Mouse (Mus musculus) hindbrain, embryonic 14.5 days (tissue): ENCODE measurements around the gene Abcg1. TPM values are rescaled to one million over a fixed set of nuclear protein-coding genes. Genes with fewer than 3 reads are reported as not detected.

Experiments used
- ATAC-seq: fragments of 200-750 bp; cut with Nextera tagmentation; 2 replicates; pipeline ENCODE4 v1.8.0; 2017; ENCODE audit warnings: moderate number of reproducible peaks, mild to moderate bottlenecking, moderate TSS enrichment, moderate library complexity; ENCODE audit not compliant: low FRiP score
- DNase-seq: peaks from one replicate; pipeline ENCODE4 v3.0.0-alpha.2; 2015; ENCODE audit warnings: low spot score
- H3K27ac ChIP-seq: fragments of 300-500 bp; sonication (generic); 2 replicates; pipeline ENCODE4 v1.5.1; 2014; ENCODE audit warnings: mild to moderate bottlenecking, moderate library complexity
- H3K27me3 ChIP-seq: fragments of 300-500 bp; sonication (generic); 2 replicates; pipeline ENCODE4 v1.6.1; 2014; ENCODE audit warnings: mild to moderate bottlenecking, low read length, mixed read lengths; ENCODE audit not compliant: control insufficient read depth, insufficient read depth
- H3K36me3 ChIP-seq: fragments of 300-500 bp; sonication (generic); replicated peaks from 2 replicates; pipeline ENCODE4 v1.6.1; 2014; ENCODE audit not compliant: control insufficient read depth, insufficient read depth
- H3K4me1 ChIP-seq: fragments of 300-500 bp; sonication (generic); replicated peaks from 2 replicates; pipeline ENCODE4 v1.6.1; 2014; ENCODE audit warnings: antibody characterized with exemption, low read length, mixed read lengths; ENCODE audit not compliant: control insufficient read depth, insufficient read depth
- H3K4me2 ChIP-seq: fragments of 300-500 bp; sonication (generic); replicated peaks from 2 replicates; pipeline ENCODE4 v1.6.1; 2014; ENCODE audit warnings: mild to moderate bottlenecking, moderate library complexity
- H3K4me3 ChIP-seq: fragments of 300-500 bp; sonication (generic); replicated peaks from 2 replicates; pipeline ENCODE4 v1.5.1; 2014; ENCODE audit warnings: mild to moderate bottlenecking, low read length
- H3K9ac ChIP-seq: fragments of 300-500 bp; sonication (generic); 2 replicates; pipeline ENCODE4 v1.6.1; 2014
- H3K9me3 ChIP-seq: fragments of 300-500 bp; sonication (generic); 2 replicates; pipeline ENCODE4 v1.6.1; 2016; ENCODE audit warnings: low read length; ENCODE audit not compliant: control insufficient read depth
- WGBS: fragments of 180-500 bp; shearing (Covaris S2); extraction: QIAGEN DNeasy Blood & Tissue Kit; methylation state at CpG from one replicate; pipeline ENCODE4 v1.1.7; 2014; 5-methylcytosine and 5-hydroxymethylcytosine counted together
- polyA plus RNA-seq: library from polyadenylated mRNA; unstranded; fragments of >200 nt; fragmentation: Nextera tagmentation; extraction: Ambion mirVana; gene quantifications from 2 replicates; pipeline ENCODE4 v1.2.1, GENCODE M21; 2014

The Abcg1 gene
- polyA plus RNA-seq, 1 experiment from 2014 or later: 21.1 TPM

DNA sequence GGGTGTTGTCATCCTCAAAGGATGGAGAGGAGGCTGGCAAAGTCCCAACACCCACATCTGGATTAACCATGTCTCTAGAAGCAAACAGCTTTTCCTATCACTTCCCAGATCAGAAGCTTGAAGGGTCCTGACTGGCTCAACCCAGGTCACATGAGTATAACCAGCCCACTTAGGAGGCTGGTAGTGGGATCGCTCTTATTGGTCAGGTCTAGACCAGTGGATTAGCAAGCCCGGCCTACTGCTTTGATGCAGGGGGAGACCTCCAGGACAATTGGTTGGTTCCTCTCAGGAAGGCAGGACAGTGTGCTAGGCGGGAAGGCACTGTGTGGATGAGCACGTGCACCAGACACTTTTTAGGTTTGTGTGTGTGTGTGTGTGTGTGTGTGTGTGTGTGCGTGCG is 30.5 kb upstream of the Abcg1 start:
- no peak for DNase-seq
- Histone ChIP-seq H3K27ac (no peak overlapping the region), H3K36me3 (no peaks in the 10 kb centered on the region), H3K9me3 (peaks cover 6% of the 10 kb centered on the region; the same call in 1 of the 2 replicates), H3K4me1 (no peaks in the 10 kb centered on the region), H3K4me3 (no peak overlapping the region), H3K27me3 (no peaks in the 10 kb centered on the region), H3K9ac (no peak overlapping the region), H3K4me2 (no peak overlapping the region)
- WGBS: 82% methylated on average over 6 of the region's 6 CpGs
- ATAC-seq: no peak

DNA sequence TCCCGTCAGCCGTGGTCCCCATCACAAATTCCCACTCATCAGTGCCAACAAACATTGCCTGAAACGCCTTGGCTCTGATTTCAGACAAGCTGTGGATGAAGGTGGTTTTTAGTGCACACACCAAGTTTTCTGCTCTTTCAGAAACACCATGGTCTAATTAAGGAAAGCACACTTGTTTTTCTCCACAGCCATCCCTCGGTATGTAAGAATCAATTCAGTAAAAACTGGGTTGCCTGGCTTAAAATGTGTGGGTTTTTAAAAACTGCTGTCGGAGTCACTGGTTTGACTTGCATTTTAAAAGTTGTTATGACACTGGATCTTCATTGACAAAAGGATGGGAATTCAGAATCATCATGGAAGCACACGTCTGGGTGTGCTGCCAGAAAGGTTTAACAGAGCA is 29.8 kb upstream of the Abcg1 start:
- H3K4me1 ChIP-seq: no peaks in the 10 kb centered on the region
- DNase-seq: no peak
- H3K9me3 ChIP-seq: peaks cover 10% of the 10 kb centered on the region; the same call in 1 of the 2 replicates
- no peak overlapping the region for H3K4me3 ChIP-seq
- no peaks in the 10 kb centered on the region for H3K27me3 ChIP-seq
- H3K27ac ChIP-seq: no peak overlapping the region
- ATAC-seq: no peak
- no peaks in the 10 kb centered on the region for H3K36me3 ChIP-seq
- WGBS: 94% methylated on average over 6 of the region's 6 CpGs
- H3K4me2 ChIP-seq: no peak overlapping the region
- no peak overlapping the region for H3K9ac ChIP-seq

DNA sequence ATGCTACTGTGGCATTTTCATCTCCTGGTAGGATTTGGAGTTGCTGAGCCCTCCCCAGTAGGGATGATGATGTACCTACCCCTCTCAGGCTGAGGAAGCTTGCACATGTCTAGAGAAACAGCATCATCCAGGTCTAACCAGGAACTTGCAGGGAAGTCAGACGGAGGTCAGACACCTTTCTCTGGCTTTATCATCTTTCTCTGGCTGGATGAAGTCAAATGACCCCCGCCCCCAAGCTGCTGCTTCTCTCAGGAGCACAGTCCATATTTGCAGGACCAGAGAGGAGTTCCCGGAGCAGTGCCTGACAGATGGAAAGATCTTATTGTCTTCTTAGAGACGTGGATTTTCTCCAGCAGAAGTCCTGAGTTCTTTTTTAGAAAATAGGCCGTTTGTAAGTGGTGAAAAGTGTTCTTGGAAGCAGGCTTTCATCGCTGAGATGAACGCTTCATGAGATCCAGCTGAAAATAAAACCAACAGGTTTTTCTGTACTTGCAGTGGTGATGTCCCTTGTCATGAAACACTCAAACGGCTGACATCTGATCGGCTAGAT is 28.6 kb upstream of the Abcg1 start:
- DNase-seq: no peak
- no peak overlapping the region for H3K4me2 ChIP-seq

DNA sequence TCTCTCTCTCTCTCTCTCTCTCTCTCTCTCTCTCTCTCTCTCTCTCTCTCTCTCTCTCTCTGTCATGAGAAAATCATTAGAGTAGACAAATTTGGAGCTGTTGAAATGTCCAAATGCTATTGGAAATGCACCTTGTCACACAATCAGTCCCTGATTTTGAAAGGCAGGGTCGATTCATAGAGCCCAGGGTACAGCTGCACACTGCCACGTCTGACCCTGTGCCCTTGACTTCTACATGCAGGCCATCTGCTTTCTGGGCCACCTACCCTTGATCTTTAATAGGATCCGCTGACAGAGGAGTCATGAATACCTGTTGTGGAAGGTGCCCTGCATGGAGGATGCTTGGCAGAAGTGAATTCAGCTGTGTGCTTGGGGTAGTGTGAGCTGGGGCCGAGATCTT is 28.1 kb upstream of the Abcg1 start:
- Histone ChIP-seq H3K4me3 (no peak overlapping the region), H3K27me3 (no peaks in the 10 kb centered on the region), H3K36me3 (no peaks in the 10 kb centered on the region), H3K4me2 (no peak overlapping the region), H3K4me1 (0 out of 2 replicates have a peak, but pooled peaks cover 5% of the 10 kb centered on the region), H3K9ac (no peak overlapping the region), H3K9me3 (peaks cover 10% of the 10 kb centered on the region; the same call in 1 of the 2 replicates), H3K27ac (no peak overlapping the region)
- WGBS: 87% methylated on average over 4 of the region's 4 CpGs
- DNase-seq (no peak), ATAC-seq (no peak)

More for the DNA sequence above, 28.6 kb upstream of the Abcg1 start:
- no peak overlapping the region for H3K9ac ChIP-seq
- H3K36me3 ChIP-seq: no peaks in the 10 kb centered on the region
- ATAC-seq: no peak
- peaks cover 10% of the 10 kb centered on the region; the same call in 1 of the 2 replicates for H3K9me3 ChIP-seq
- WGBS: 86% methylated on average over 9 of the region's 9 CpGs
- H3K27me3 ChIP-seq: no peaks in the 10 kb centered on the region
- no peak overlapping the region for H3K4me3 ChIP-seq
- 0 out of 2 replicates have a peak, but pooled peaks cover 1% of the 10 kb centered on the region for H3K4me1 ChIP-seq
- no peak overlapping the region for H3K27ac ChIP-seq

DNA sequence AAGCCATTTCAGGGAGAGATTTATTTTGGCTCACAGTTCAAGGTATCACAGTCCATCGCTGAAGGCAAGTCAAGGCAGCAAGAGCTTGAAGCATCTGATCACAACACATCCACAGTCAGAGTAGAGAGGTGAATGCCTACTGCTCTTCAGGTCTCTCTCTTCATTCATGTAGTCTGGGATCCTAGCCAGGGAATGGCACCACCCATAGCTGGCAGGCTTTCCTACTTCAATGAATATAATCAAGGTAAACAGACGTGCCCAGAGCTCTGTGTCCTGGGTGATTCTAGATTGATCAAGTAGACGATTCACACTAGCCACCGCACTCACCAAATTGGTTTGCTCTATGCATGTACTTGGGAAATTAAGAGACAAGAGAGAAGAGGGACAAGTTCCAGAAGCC is 25.1 kb upstream of the Abcg1 start:
- Histone ChIP-seq H3K9ac (no peak overlapping the region), H3K4me2 (no peak overlapping the region)

DNA sequence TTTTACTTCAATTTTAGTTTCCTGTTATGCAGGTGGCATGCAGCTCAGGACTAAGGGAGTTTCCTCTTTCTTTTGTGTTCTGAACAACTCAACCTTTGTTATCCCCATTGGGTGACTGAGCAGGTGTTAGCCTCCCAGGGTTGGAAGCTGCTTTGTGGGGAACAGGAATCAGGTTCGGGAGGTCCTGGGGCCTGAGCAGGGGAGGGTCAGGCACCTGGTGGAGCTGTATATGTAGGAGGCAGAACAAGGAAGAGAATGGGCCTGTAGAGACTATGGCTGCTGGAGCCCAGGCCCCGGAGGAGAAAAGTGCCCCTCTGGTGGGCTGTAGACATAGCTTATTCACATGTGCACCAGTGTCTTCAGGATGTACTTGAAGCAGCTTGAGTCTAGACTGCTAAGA is 24.2 kb upstream of the Abcg1 start:
- ATAC-seq: no peak
- Histone ChIP-seq H3K4me3 (no peak overlapping the region), H3K9me3 (peaks cover 10% of the 10 kb centered on the region; the same call in 1 of the 2 replicates), H3K27ac (peak overlapping the region; percentile 1; the same call in 1 of the 2 replicates), H3K27me3 (no peaks in the 10 kb centered on the region), H3K4me2 (no peak overlapping the region), H3K4me1 (0 out of 2 replicates have a peak, but pooled peaks cover 8% of the 10 kb centered on the region), H3K9ac (no peak overlapping the region), H3K36me3 (no peaks in the 10 kb centered on the region)
- no peak for DNase-seq
- WGBS: 72% methylated on average over 2 of the region's 2 CpGs

More for the DNA sequence above, 25.1 kb upstream of the Abcg1 start:
- H3K4me1 ChIP-seq: 0 out of 2 replicates have a peak, but pooled peaks cover 8% of the 10 kb centered on the region
- no peaks in the 10 kb centered on the region for H3K36me3 ChIP-seq
- no peak for DNase-seq
- no peak for ATAC-seq
- peaks cover 10% of the 10 kb centered on the region; the same call in 1 of the 2 replicates for H3K9me3 ChIP-seq
- WGBS: 85% methylated on average over 4 of the region's 4 CpGs
- H3K27me3 ChIP-seq: no peaks in the 10 kb centered on the region
- no peak overlapping the region for H3K4me3 ChIP-seq
- H3K27ac ChIP-seq: no peak overlapping the region

DNA sequence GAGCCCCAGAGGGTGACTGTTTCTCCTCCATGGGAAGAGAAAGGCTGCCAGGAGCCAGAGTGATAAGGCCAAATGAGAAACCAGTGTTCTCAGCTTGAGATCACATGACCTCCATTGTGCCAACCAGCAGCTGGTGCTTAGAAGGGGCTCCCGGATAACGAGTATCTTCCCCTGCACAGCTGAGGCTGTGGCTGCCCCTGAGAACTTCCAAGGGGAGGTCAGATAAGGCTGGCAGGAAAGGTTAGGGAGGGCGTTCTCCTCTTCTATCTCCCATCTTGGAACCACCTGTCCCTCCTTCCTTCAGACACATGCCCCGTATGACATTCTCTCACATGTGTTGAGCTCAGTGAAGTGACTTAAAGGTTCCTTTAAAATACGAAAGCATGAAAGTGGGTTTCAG is 23.3 kb upstream of the Abcg1 start:
- Histone ChIP-seq H3K9ac (no peak overlapping the region), H3K4me2 (no peak overlapping the region), H3K27ac (peak overlapping the region; percentile 1; the same call in 1 of the 2 replicates), H3K4me1 (0 out of 2 replicates have a peak, but pooled peaks cover 8% of the 10 kb centered on the region), H3K4me3 (no peak overlapping the region), H3K27me3 (no peaks in the 10 kb centered on the region), H3K9me3 (peaks cover 10% of the 10 kb centered on the region; the same call in 1 of the 2 replicates), H3K36me3 (no peaks in the 10 kb centered on the region)
- WGBS: 45% methylated on average over 5 of the region's 5 CpGs
- ATAC-seq (no peak; the same call in 1 of the 2 replicates), DNase-seq (no peak)

DNA sequence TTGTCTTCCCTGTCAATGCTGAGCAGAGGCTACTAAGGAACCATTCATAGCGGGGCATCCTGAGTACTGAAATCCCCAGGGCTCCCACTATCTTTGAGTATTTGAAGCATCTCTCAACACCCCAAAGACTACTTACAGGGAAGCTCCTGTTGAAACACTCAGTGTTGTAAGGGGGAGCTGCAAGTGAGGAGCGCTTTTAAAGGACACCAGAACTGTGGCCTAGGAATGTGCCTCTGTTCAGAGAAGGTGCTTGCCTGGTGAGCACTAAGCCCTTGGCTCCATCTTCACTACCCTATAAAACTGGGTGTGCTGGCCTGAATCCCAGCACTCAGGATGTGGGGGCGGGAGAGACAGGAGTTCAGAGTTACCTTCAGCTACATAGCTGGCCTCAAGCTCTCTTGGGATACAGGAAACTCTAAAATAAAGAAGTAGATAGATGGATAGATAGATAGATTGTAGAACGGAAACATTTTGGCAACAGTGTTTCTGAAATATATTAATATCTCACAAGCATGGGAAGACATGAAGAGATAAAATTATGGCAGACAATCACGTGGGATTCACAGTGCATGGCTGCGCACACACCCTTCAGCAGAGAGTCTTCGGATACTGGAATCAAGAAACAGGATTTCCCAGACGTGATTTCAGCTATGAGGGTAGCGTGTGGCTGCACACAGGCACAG is 22.7 kb upstream of the Abcg1 start:
- H3K27me3 ChIP-seq: no peaks in the 10 kb centered on the region
- ATAC-seq (no peak), DNase-seq (no peak)
- no peak overlapping the region for H3K4me3 ChIP-seq
- no peak overlapping the region for H3K4me2 ChIP-seq
- 0 out of 2 replicates have a peak, but pooled peaks cover 8% of the 10 kb centered on the region for H3K4me1 ChIP-seq
- no peak overlapping the region for H3K9ac ChIP-seq
- no peaks in the 10 kb centered on the region for H3K36me3 ChIP-seq
- H3K9me3 ChIP-seq: peaks cover 10% of the 10 kb centered on the region; the same call in 1 of the 2 replicates
- WGBS: 90% methylated on average over 9 of the region's 9 CpGs
- no peak overlapping the region for H3K27ac ChIP-seq

DNA sequence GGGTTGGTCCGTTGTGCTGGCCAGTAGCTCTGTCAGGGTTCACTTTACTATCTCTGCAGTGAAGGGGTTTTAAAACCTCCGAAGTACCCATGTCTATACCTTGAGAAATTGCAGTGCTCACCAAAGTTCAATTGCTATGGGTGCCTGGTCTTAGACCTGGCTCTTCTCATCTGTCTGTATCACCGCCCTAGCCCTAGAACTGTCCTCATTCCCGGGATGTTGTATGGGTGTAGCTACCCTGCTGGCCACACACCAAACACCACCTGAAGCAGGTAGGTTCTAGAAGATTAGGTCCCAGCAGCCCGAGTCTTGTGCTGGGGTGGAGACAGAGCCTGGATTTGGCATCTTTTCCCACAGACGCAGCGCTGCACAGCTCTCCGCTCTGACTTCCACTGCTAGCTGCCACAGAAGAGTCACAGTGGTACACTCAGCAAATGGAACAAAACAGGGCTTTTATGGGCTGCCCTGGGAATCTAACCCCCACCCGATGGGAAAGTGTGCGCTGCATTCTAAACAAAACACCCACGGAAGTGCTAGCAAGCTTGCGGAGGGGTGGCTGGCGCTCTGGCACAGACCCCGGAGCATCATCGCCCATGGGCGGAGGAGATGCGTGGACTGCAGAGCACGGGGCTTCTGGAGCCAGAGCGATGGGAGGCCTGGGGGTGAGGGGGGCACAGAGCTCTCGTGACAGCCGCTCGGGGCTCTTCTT is 21.2 kb upstream of the Abcg1 start:
- H3K9me3 ChIP-seq: peaks cover 10% of the 10 kb centered on the region; the same call in 1 of the 2 replicates
- no peak overlapping the region for H3K27ac ChIP-seq
- ATAC-seq: peak; percentile 53; the same call in 1 of the 2 replicates
- no peaks in the 10 kb centered on the region for H3K36me3 ChIP-seq
- H3K27me3 ChIP-seq: no peaks in the 10 kb centered on the region
- 67% methylated on average over 22 of the region's 22 CpGs for whole genome bisulfite sequencing
- H3K4me2 ChIP-seq: no peak overlapping the region
- no peak overlapping the region for H3K9ac ChIP-seq
- 0 out of 2 replicates have a peak, but pooled peaks cover 8% of the 10 kb centered on the region for H3K4me1 ChIP-seq
- DNase-seq: no peak
- H3K4me3 ChIP-seq: no peak overlapping the region
